Mouse (Mus musculus) brain, embryonic 14.5 days (tissue): ENCODE data around the gene Coro1b.

Source experiments
- CTCF ChIP-seq: fragments of 200-500 bp; IDR thresholded peaks from 2 replicates; pipeline ENCODE4 v1.5.1; 2012; ENCODE audit warnings: inconsistent platforms, mild to moderate bottlenecking, moderate library complexity, borderline replicate concordance; ENCODE audit not compliant: insufficient read depth, insufficient read length; ENCODE audit errors: extremely low read depth
- POLR2A ChIP-seq: fragments of 200-500 bp; IDR thresholded peaks from 2 replicates; pipeline ENCODE4 v1.6.1; 2012; ENCODE audit warnings: mild to moderate bottlenecking, inconsistent platforms, borderline replicate concordance; ENCODE audit not compliant: poor library complexity, insufficient read depth, insufficient read length, severe bottlenecking; ENCODE audit errors: extremely low read depth

- TF ChIP-seq CTCF (no peak), POLR2A (no peak)
These were observed 53.7 kb downstream of the Coro1b start for GRCm38 (mm10) chr19:4202149-4202548.
